Mouse (Mus musculus) hindbrain, embryonic 12.5 days (tissue): Measurements from ENCODE around the gene F11. TPM values are rescaled to one million over a fixed set of nuclear protein-coding genes. Genes with fewer than 3 reads are reported as not detected.

Source experiments
- ATAC-seq: fragments of 200-750 bp; cut with Nextera tagmentation; 2 replicates; pipeline ENCODE4 v1.8.0; 2017; ENCODE audit warnings: moderate TSS enrichment; ENCODE audit not compliant: low FRiP score
- H3K27ac ChIP-seq: fragments of 300-500 bp; sonication (generic); 2 replicates; pipeline ENCODE4 v1.5.1; 2016; ENCODE audit warnings: mild to moderate bottlenecking
- H3K27me3 ChIP-seq: fragments of 300-500 bp; sonication (generic); 2 replicates; pipeline ENCODE4 v1.6.1; 2016; ENCODE audit warnings: mild to moderate bottlenecking
- H3K36me3 ChIP-seq: fragments of 300-500 bp; sonication (generic); 2 replicates; pipeline ENCODE4 v1.6.1; 2016; ENCODE audit warnings: mild to moderate bottlenecking
- H3K4me1 ChIP-seq: fragments of 300-500 bp; sonication (generic); 2 replicates; pipeline ENCODE4 v1.6.1; 2016
- H3K4me2 ChIP-seq: fragments of 300-500 bp; sonication (generic); replicated peaks from 2 replicates; pipeline ENCODE4 v1.6.1; 2016; ENCODE audit warnings: mild to moderate bottlenecking
- H3K4me3 ChIP-seq: fragments of 300-500 bp; sonication (generic); 2 replicates; pipeline ENCODE4 v1.5.1; 2016; ENCODE audit warnings: mild to moderate bottlenecking
- H3K9ac ChIP-seq: fragments of 300-500 bp; sonication (generic); 2 replicates; pipeline ENCODE4 v1.6.1; 2016; ENCODE audit warnings: mild to moderate bottlenecking, moderate library complexity
- H3K9me3 ChIP-seq: fragments of 300-500 bp; sonication (generic); replicated peaks from 2 replicates; pipeline ENCODE4 v1.6.1; 2016; ENCODE audit warnings: mild to moderate bottlenecking
- WGBS: fragments of 180-500 bp; shearing (Covaris S2); methylation state at CpG from one replicate; pipeline ENCODE4 v1.1.7; 2016; 5-methylcytosine and 5-hydroxymethylcytosine counted together
- polyA plus RNA-seq: library from polyadenylated mRNA; unstranded; fragments of >200 nt; fragmentation: Nextera tagmentation; extraction: Ambion mirVana; gene quantifications from 2 replicates; pipeline ENCODE4 v1.2.1, GENCODE M21; 2016

The F11 gene
- polyA plus RNA-seq, 1 experiment from 2014 or later = not detected

DNA sequence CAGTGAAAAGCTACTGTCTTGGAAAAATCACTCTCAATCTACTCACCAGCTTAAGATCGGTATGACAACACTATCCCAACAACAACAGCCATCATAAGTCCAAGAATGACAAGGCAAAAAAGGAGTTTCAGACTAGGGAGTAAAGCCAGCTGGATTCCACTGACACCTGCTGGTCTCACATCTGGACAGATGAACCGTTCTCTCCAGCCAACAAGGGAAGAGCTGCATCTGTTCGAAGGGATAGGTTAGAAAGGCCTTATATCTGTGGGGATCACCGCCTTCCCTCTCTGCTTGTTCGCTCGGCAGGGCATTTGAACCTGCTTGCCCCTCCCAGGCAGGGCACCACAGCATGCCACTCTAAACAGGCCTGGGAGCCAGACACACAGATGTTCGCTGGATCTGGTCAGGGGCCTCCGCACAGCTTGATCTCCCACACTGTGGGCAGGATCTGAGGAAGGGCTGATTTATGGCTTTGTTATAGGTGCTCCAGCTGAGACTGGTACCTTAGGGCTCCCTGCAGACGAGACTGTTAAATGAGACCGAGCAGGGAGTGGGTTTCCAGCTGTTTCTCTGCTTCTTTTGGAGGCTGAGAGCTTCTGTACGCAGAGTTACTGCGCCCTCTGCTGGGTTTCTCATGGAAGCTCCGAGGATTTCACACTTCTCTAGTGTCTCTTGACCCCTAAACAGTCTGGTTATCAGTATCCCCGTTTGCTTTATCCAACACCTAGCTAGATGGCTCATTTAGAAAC lies 25.5 kb downstream of the F11 start:
- Histone ChIP-seq H3K27me3 (no peaks in the 10 kb centered on the region), H3K9ac (no peak overlapping the region), H3K9me3 (no peaks in the 10 kb centered on the region), H3K36me3 (no peaks in the 10 kb centered on the region), H3K4me3 (no peak overlapping the region), H3K4me2 (peak overlapping the region; percentile 35), H3K27ac (no peak overlapping the region), H3K4me1 (peaks cover 5% of the 10 kb centered on the region)
- WGBS = 16% methylated on average over 14 of the region's 14 CpGs
- ATAC-seq = peak; percentile 79

DNA sequence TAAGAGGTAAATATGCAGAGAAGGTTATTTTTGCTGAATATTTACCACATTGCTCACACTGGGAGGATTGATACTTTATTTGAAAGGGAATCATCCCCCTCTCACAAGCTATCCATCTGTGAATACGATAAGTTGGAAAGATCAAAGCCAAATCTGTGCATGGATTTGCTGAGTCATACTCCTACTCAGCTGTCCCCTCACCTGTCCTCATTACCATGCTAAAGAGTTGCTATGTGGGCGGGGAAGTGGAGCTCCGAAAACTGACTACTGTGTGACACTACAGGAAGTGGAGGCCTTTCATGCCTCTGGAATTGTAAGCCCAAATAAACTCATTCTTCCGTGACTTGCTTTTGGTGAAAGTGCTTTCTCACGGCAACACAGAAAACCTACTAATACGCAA lies 26.6 kb downstream of the F11 start:
- H3K4me3 ChIP-seq = no peak overlapping the region

DNA sequence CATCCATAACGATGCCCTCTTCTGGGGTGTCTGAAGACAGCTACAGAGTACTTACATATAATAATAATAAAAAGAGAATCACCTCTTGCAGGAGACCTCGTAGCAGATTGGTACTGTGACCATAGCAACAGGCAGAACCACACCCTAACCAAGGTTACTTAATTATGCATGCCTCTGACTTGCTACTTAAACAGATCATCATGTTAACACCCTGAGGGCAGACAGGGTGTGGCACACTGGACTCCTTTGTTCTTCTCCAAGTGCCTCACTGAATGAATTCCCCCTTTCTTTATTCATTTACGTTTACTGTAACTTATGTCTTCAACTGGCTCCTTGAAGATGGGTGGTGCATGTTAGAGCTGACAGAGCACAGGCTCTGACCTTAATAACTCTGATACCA lies 28.6 kb downstream of the F11 start:
- Histone ChIP-seq H3K4me2 (no peak overlapping the region), H3K9ac (no peak overlapping the region), H3K27me3 (no peaks in the 10 kb centered on the region), H3K27ac (no peak overlapping the region), H3K9me3 (no peaks in the 10 kb centered on the region), H3K4me1 (peaks cover 5% of the 10 kb centered on the region), H3K36me3 (no peaks in the 10 kb centered on the region), H3K4me3 (no peak overlapping the region)
- 61% methylated on average over 3 of the region's 3 CpGs for WGBS
- ATAC-seq = no peak

More for the DNA sequence above, 26.6 kb downstream of the F11 start:
- Histone ChIP-seq H3K4me1 (peaks cover 5% of the 10 kb centered on the region), H3K9me3 (no peaks in the 10 kb centered on the region), H3K4me2 (no peak overlapping the region), H3K27me3 (no peaks in the 10 kb centered on the region), H3K9ac (no peak overlapping the region), H3K36me3 (no peaks in the 10 kb centered on the region), H3K27ac (no peak overlapping the region)
- no peak for ATAC-seq
- 87% methylated on average over 6 of the region's 6 CpGs for WGBS

DNA sequence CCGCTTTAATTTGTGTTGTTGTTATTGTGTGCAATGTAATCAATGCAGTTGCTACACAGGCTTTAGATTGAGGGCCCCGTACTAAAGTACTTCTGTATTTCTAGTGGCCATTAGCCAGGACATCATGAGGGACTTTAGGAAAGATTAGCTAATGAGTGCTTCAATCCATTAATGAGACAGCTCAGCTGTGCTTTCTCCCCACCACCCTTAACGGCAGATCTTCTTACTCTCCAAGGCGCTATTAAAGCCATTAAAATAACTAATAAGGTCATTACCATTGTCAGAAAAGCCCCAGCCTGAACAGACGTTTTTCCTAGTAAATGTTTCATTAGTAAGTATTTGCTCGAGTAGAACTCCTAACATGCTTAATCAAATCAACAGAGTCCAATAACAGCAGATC lies 59.4 kb downstream of the F11 start:
- no peak overlapping the region for H3K9ac ChIP-seq
- 69% methylated on average over 6 of the region's 6 CpGs for WGBS
- no peak overlapping the region for H3K4me2 ChIP-seq
- H3K27me3 ChIP-seq = no peaks in the 10 kb centered on the region
- H3K4me3 ChIP-seq = no peak overlapping the region
- no peaks in the 10 kb centered on the region for H3K4me1 ChIP-seq
- no peaks in the 10 kb centered on the region for H3K36me3 ChIP-seq
- H3K27ac ChIP-seq = no peak overlapping the region
- H3K9me3 ChIP-seq = no peaks in the 10 kb centered on the region
- ATAC-seq = peak; percentile 61

DNA sequence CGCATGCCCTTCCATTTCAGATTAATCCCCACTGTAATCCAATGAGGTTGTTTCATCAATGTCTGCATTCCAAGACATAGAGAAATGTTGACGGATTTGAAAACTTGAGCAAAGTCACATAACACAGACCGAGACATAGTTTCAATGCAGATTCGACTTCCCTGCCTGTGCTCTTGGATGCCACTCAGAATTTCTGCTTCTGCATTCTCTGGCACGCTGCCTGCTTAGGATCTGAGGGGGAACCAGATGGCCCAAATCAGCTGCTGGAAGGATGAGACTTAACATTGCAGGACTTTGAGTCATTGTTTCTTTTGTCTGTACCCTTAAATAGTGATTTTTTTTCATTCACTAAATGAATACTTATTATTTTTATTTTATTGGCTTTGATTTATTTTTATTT lies 60.2 kb downstream of the F11 start:
- Histone ChIP-seq H3K4me1 (no peaks in the 10 kb centered on the region), H3K36me3 (no peaks in the 10 kb centered on the region), H3K9me3 (no peaks in the 10 kb centered on the region), H3K27ac (no peak overlapping the region), H3K4me3 (no peak overlapping the region), H3K4me2 (no peak overlapping the region), H3K27me3 (no peaks in the 10 kb centered on the region), H3K9ac (no peak overlapping the region)
- ATAC-seq = no peak
- WGBS = 83% methylated on average over 5 of the region's 5 CpGs

DNA sequence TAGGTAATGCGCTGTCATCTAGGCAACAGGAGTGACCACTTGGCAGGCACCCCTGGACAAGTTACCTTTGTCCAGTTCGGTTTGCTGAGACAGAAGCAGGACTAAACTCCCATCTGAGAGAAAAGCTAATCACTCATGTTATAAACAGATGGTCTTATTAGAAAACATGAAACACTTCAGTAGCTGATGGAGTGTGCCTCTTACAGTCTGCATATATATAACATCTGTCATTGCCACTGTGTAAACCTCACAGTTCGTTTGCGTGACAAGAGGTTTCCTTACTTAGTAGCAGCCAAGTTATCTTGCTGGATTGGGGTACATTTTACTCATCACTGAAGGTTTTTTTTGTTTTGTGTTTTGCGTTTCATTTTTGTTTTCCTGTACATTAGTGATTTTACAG lies 64.5 kb downstream of the F11 start:
- no peaks in the 10 kb centered on the region for H3K9me3 ChIP-seq
- H3K27ac ChIP-seq = no peak overlapping the region
- H3K4me3 ChIP-seq = no peak overlapping the region
- no peak overlapping the region for H3K9ac ChIP-seq
- H3K36me3 ChIP-seq = no peaks in the 10 kb centered on the region
- ATAC-seq = no peak
- no peaks in the 10 kb centered on the region for H3K4me1 ChIP-seq
- H3K4me2 ChIP-seq = no peak overlapping the region
- WGBS = 89% methylated on average over 5 of the region's 5 CpGs
- no peaks in the 10 kb centered on the region for H3K27me3 ChIP-seq

DNA sequence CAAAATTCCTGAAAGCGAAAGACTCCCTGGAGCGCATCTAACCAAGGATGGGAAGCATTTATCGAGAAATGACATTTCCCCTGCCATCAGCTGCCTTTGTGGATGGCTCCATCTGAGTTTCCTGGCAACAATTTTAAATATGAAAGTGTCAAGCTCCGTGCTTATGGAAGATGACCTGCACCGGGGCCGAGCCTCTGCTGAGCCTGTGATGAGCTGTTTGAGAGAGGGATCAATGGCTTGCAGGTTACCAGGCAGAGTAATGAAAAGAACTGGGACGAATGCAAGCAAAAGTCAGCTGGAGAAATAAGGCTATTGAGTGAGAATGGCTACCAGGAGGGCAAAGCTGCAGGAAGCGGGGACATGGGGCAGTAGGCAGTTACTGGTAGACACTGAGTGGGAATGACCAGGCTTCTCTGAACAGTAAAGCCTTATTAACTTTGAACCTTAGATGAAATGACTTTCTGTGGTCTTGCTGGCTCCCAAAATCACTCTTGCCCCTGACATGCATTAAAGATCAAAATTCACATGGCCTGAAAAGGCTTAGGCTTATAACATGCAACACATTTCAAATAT lies 65.8 kb downstream of the F11 start:
- Histone ChIP-seq H3K9ac (no peak overlapping the region), H3K4me3 (no peak overlapping the region), H3K4me1 (no peaks in the 10 kb centered on the region), H3K4me2 (no peak overlapping the region), H3K36me3 (no peaks in the 10 kb centered on the region), H3K9me3 (no peaks in the 10 kb centered on the region), H3K27me3 (no peaks in the 10 kb centered on the region), H3K27ac (no peak overlapping the region)
- ATAC-seq = no peak
- WGBS = 61% methylated on average over 8 of the region's 8 CpGs

Other genes starting within 250 kb of the F11 start
- gene Mtnr1a, start 192.9 kb downstream of the F11 start, polyA plus RNA-seq = 0.22 TPM in 1 of 2 replicates, not detected in the other
- not detected in 2 replicates for gene Klkb1, start 32.8 kb upstream of the F11 start, polyA plus RNA-seq
- not detected in 2 replicates for gene Gm45753, start 46.4 kb upstream of the F11 start, polyA plus RNA-seq
- 1.2 and 1.4 TPM in 2 replicates for gene Cyp4v3, start 71.2 kb upstream of the F11 start, polyA plus RNA-seq
- 10.4 and 11.9 TPM in 2 replicates for gene Fam149a, start 120.3 kb upstream of the F11 start, polyA plus RNA-seq
- 1.1 and 1.4 TPM in 2 replicates for gene Tlr3, start 149.0 kb upstream of the F11 start, polyA plus RNA-seq
- gene Sorbs2, start 245.8 kb upstream of the F11 start, polyA plus RNA-seq = 81.7 and 89.5 TPM in 2 replicates